Mouse (Mus musculus) E14TG2a.4 (cell line): ENCODE measurements around the gene Tmem262.

Experiments used
- CTCF ChIP-seq: conservative IDR thresholded peaks from 2 replicates; pipeline ENCODE4 v1.5.1; 2014; ENCODE audit warnings: low read length
- NANOG ChIP-seq: IDR thresholded peaks from 2 replicates; pipeline ENCODE4 v1.6.1; 2014; ENCODE audit warnings: borderline replicate concordance, low read length, mixed read lengths
- POU5F1 ChIP-seq: IDR thresholded peaks from 2 replicates; pipeline ENCODE4 v1.6.1; 2014; ENCODE audit warnings: low read length, borderline replicate concordance

DNA sequence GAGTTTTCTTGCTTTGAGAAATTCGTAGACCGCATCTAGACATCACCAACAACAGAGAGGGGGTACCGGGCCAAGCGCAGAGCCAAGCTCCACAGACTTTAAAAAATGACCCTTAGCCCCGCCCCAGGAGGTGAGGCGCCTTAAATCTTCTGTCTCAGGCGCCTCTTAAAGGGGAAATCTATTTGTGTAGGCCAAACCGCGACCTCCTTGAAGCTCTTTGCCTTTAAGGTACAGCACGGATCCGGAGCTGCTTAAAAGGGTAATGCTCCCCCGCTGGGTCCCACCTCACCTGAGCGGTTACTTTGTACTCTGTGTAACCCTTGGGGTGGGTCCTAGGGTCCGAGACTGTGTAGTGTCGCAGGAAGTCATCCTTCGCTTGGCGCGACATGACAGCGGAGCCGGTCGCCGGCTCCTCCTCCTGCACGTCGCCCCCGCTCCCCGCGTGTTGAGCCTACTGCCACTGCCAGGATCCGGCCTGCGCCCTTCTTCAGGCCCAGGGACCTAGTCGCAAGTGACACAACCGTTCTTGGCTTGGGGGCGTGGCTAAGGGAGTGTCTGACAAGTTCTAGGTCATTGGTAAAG, 48.0 kb downstream of the Tmem262 start, which contains the start of gene Snx15:
- no peak for TF ChIP-seq CTCF
- no peak for TF ChIP-seq NANOG
- TF ChIP-seq POU5F1: no peak
